Mouse (Mus musculus) hindbrain, postnatal 0 days (tissue): ENCODE data around the gene Pde6g. TPM values are rescaled to one million over a fixed set of nuclear protein-coding genes. Genes with fewer than 3 reads are reported as not detected.

ENCODE experiments used
- ATAC-seq: fragments of 200-750 bp; cut with Nextera tagmentation; 2 replicates; pipeline ENCODE4 v1.8.0; 2017; ENCODE audit warnings: mild to moderate bottlenecking, moderate TSS enrichment, moderate library complexity
- DNase-seq: peaks from one replicate; pipeline ENCODE4 v3.0.0-alpha.2; 2015; ENCODE audit warnings: low spot score
- H3K27ac ChIP-seq: fragments of 300-500 bp; sonication (generic); 2 replicates; pipeline ENCODE4 v1.5.1; 2014; ENCODE audit warnings: mild to moderate bottlenecking
- H3K27me3 ChIP-seq: fragments of 300-500 bp; sonication (generic); 2 replicates; pipeline ENCODE4 v1.6.1; 2014; ENCODE audit warnings: low read length, mixed read lengths; ENCODE audit not compliant: insufficient read depth
- H3K36me3 ChIP-seq: fragments of 300-500 bp; sonication (generic); 2 replicates; pipeline ENCODE4 v1.6.1; 2014; ENCODE audit warnings: low read length, mixed read lengths; ENCODE audit not compliant: insufficient read depth
- H3K4me1 ChIP-seq: fragments of 300-500 bp; sonication (generic); 2 replicates; pipeline ENCODE4 v1.6.1; 2014; ENCODE audit warnings: antibody characterized with exemption, low read length, mixed read lengths; ENCODE audit not compliant: insufficient read depth
- H3K4me2 ChIP-seq: fragments of 300-500 bp; sonication (generic); 2 replicates; pipeline ENCODE4 v1.6.1; 2014; ENCODE audit warnings: low read depth, mild to moderate bottlenecking, low read length, moderate library complexity, mixed read lengths
- H3K4me3 ChIP-seq: fragments of 300-500 bp; sonication (generic); 2 replicates; pipeline ENCODE4 v1.5.1; 2014; ENCODE audit warnings: low read length
- H3K9ac ChIP-seq: fragments of 300-500 bp; sonication (generic); replicated peaks from 2 replicates; pipeline ENCODE4 v1.6.1; 2014; ENCODE audit warnings: mild to moderate bottlenecking, low read length, moderate library complexity, mixed read lengths
- H3K9me3 ChIP-seq: fragments of 300-500 bp; sonication (generic); 2 replicates; pipeline ENCODE4 v1.6.1; 2016; ENCODE audit warnings: low read length, mixed read lengths
- CTCF ChIP-seq: IDR thresholded peaks from 2 replicates; pipeline ENCODE4 v1.5.1; 2016; ENCODE audit warnings: antibody characterized with exemption, control low read depth, low read depth
- WGBS: fragments of 180-500 bp; shearing (Covaris S2); extraction: QIAGEN DNeasy Blood & Tissue Kit; methylation state at CpG from one replicate; pipeline ENCODE4 v1.1.7; 2014; 5-methylcytosine and 5-hydroxymethylcytosine counted together
- polyA plus RNA-seq: library from polyadenylated mRNA; unstranded; fragments of >200 nt; fragmentation: Nextera tagmentation; extraction: Ambion mirVana; gene quantifications from 2 replicates; pipeline ENCODE4 v1.2.1, GENCODE M21; 2015
- total RNA-seq: library from RNA; depleted of rRNA; stranded (reverse); fragments of >200 nt; gene quantifications from 2 replicates; pipeline ENCODE4 v1.2.3, GENCODE M21; 2014; rRNA removed

The Pde6g gene
- total RNA-seq (not detected in 2 replicates), polyA plus RNA-seq (0.23 TPM in 1 of 2 replicates, not detected in the other)

DNA sequence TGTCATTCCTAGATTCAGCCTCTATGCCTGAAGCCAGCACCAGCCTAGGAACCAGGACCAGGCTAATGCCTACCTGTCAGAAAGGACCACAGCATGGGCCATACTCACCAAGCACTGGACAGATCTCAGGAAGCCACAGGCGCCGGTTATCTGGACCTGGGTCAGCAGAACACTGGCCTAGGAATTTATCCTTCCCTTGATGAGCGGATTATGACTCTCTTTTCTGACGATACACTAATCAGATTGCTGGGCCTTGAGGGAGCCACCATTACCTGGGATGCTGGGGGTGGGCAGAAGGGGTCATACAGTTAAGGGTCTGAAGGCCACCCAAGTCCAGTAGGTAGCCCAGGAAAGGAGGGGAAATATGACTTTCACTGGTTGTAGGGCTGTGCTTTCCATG is at the start of gene Pde6g:
TSS of gene Pde6g (minus strand) at position 195 of the 400 bp plus-strand sequence.
- 92% methylated on average over 4 of the region's 4 CpGs for WGBS
- Histone ChIP-seq H3K36me3 (no peaks in the 10 kb centered on the region), H3K9me3 (no peaks in the 10 kb centered on the region), H3K27me3 (no peaks in the 10 kb centered on the region), H3K4me3 (no peak within 1 kb of the TSS), H3K27ac (no peak within 1 kb of the TSS), H3K4me2 (no peak within 1 kb of the TSS), H3K9ac (no peak within 1 kb of the TSS), H3K4me1 (0 out of 2 replicates have a peak, but pooled peaks cover 4% of the 10 kb centered on the region)
- DNase-seq (no peak), ATAC-seq (no peak)
- no peak for TF ChIP-seq CTCF

- H3K27me3 ChIP-seq, result no peaks in the 10 kb centered on the region
- no peaks in the 10 kb centered on the region for H3K9me3 ChIP-seq
- no peak overlapping the region for H3K27ac ChIP-seq
- WGBS, result 95% methylated on average over 4 of the region's 4 CpGs
- no peak for TF ChIP-seq CTCF
- no peak overlapping the region for H3K9ac ChIP-seq
- ATAC-seq (no peak), DNase-seq (no peak)
- no peak overlapping the region for H3K4me3 ChIP-seq
- no peaks in the 10 kb centered on the region for H3K4me1 ChIP-seq
- H3K36me3 ChIP-seq, result peaks cover 17% of the 10 kb centered on the region
- H3K4me2 ChIP-seq, result no peak overlapping the region
Observed at GRCm38 (mm10) chr11:120501701-120502100, 48.4 kb upstream of the Pde6g start.

GRCm38 (mm10) chr11:120501018-120501417 is 47.7 kb upstream of the Pde6g start:
- Histone ChIP-seq H3K9me3 (no peaks in the 10 kb centered on the region), H3K27me3 (no peaks in the 10 kb centered on the region), H3K4me1 (no peaks in the 10 kb centered on the region), H3K27ac (no peak overlapping the region), H3K9ac (no peak overlapping the region), H3K36me3 (peaks cover 22% of the 10 kb centered on the region), H3K4me2 (no peak overlapping the region), H3K4me3 (no peak overlapping the region)
- TF ChIP-seq CTCF, result no peak
- ATAC-seq (no peak), DNase-seq (no peak)
- WGBS, result 63% methylated on average over 6 of the region's 6 CpGs

DNA sequence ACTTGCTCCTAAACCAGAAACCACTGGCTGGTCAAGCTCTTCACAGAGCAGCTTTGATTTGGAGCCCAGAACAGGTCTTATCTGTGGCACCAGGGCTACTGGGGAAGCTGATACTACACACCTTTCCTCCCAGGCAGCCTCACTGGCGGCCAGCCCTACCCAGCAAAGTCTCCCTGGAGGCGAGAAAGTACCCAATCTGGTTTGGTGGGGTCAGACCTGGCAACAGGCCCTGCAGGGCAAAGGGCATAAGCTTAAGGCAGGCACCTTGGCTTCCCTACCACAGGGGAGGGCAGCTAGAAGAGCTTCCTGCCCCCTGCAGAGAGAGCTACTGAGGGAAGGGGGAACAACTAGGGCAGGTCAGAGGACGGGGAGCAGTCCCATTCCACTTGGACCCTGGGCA is 47.1 kb upstream of the Pde6g start:
- ATAC-seq, result no peak
- peaks cover 29% of the 10 kb centered on the region for H3K36me3 ChIP-seq
- 33% methylated on average over 3 of the region's 3 CpGs for WGBS

DNA sequence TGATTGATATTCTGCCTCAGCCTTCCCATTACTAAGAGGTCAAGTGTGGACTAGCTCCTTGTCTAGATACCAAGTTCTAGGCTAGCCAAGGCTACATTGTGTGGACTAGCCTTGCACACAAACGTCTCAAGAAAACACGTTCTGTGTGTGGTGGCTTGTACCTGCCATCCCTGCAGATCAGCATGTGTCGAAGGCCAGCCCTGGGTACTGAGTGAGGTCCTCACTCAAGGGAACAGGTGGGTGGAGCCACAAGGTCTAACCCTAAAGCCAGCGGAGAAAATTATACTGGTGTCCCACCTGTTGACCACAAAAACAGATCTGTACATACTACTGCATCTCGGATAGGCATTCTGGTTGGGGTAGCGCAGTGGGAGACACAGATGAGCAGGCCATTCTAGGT is 46.6 kb upstream of the Pde6g start:
- H3K9me3 ChIP-seq, result no peaks in the 10 kb centered on the region
- H3K27ac ChIP-seq, result no peak overlapping the region
- H3K4me1 ChIP-seq, result no peaks in the 10 kb centered on the region
- H3K9ac ChIP-seq, result no peak overlapping the region
- H3K4me3 ChIP-seq, result no peak overlapping the region
- no peak for TF ChIP-seq CTCF
- 88% methylated on average over 6 of the region's 6 CpGs for WGBS
- no peak for DNase-seq
- H3K27me3 ChIP-seq, result no peaks in the 10 kb centered on the region
- ATAC-seq, result no peak
- H3K4me2 ChIP-seq, result no peak overlapping the region
- peaks cover 34% of the 10 kb centered on the region for H3K36me3 ChIP-seq

More for the DNA sequence above, 47.1 kb upstream of the Pde6g start:
- no peak for DNase-seq
- no peak overlapping the region for H3K4me3 ChIP-seq
- TF ChIP-seq CTCF, result no peak
- no peak overlapping the region for H3K27ac ChIP-seq
- H3K9me3 ChIP-seq, result no peaks in the 10 kb centered on the region
- H3K4me2 ChIP-seq, result no peak overlapping the region
- H3K9ac ChIP-seq, result no peak overlapping the region
- H3K4me1 ChIP-seq, result no peaks in the 10 kb centered on the region
- H3K27me3 ChIP-seq, result no peaks in the 10 kb centered on the region

- ATAC-seq (no peak), DNase-seq (no peak)
- no peak overlapping the region for H3K4me3 ChIP-seq
- no peaks in the 10 kb centered on the region for H3K9me3 ChIP-seq
- H3K9ac ChIP-seq, result no peak overlapping the region
- H3K36me3 ChIP-seq, result peaks cover 38% of the 10 kb centered on the region
- no peak for TF ChIP-seq CTCF
- 90% methylated on average over 5 of the region's 5 CpGs for WGBS
- H3K4me2 ChIP-seq, result no peak overlapping the region
- H3K27me3 ChIP-seq, result no peaks in the 10 kb centered on the region
- no peak overlapping the region for H3K27ac ChIP-seq
- H3K4me1 ChIP-seq, result no peaks in the 10 kb centered on the region
Observed at GRCm38 (mm10) chr11:120498891-120499290, 45.6 kb upstream of the Pde6g start.

DNA sequence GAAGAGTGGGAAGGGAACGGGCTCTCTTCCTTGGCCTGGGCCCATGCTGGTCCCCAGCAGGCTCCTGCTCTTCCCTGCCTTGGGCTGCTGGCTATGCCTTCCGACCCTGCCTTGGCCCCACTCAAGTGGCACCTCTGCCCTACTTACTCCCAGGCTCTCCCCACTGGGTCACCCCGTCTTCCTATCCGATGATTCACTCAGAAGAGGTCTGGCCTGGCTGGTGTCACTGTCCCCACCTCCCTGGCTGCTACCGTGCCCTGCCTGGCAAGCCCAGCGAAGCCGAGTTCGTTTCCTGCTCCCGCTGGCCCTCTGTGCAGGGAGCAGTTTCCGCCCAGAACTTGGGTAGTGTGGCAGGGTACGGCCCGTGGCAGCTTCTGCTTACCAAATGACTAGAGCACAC is 44.9 kb upstream of the Pde6g start:
- no peak for TF ChIP-seq CTCF
- DNase-seq (no peak), ATAC-seq (no peak)
- Histone ChIP-seq H3K27me3 (no peaks in the 10 kb centered on the region), H3K27ac (no peak overlapping the region), H3K4me2 (no peak overlapping the region), H3K9ac (no peak overlapping the region), H3K4me1 (peaks cover 5% of the 10 kb centered on the region), H3K36me3 (peaks cover 38% of the 10 kb centered on the region), H3K4me3 (no peak overlapping the region), H3K9me3 (no peaks in the 10 kb centered on the region)
- 92% methylated on average over 12 of the region's 12 CpGs for WGBS
